Mouse (Mus musculus): ENCODE data around the gene Bspry.

Bspry gene

DNA sequence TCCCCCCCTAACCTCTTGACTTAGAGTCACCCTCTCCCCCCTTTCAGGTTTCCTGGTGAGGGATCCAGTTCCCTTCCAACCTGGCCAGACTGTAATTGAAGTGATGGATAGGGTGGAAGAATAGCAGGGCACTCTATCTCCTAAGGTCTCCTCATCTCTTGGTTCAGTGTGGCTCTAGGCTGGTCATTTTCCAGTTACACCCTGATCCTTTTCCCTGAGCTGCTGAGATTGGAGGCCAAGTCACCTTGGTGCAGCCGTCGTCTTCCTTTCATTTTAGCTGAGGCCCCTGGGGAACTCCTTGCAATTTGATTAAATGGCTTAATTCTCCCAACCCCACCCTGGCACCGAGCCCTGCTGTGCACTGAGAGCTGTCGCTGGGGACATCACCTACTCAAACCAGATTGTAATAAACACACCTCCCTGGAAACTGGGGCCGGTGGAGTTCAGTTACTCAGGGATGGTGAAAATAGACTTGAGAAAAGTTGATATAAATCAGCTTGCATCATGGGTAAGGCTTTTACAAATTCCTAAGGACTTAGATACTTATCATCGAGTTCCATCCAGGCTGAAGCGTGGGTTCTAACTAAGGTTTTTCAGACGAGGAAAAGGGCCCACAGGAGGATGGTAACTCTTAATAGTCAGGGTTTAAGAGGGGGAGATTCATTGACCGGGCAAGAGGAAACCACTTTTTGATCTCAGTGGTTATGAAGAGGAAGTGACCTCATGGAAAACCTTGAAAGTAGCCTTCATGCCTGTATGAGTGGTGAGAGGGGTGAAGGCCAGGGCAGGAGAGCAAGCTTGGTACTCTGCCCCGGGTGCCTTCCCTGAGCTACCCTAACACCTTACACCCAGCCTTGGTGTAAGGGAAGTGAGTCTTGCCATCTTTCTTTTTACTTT, 1.1 kb downstream of the Bspry start:
- DNase-seq (ENCODE audit: low read depth, low spot score): no peak

DNA sequence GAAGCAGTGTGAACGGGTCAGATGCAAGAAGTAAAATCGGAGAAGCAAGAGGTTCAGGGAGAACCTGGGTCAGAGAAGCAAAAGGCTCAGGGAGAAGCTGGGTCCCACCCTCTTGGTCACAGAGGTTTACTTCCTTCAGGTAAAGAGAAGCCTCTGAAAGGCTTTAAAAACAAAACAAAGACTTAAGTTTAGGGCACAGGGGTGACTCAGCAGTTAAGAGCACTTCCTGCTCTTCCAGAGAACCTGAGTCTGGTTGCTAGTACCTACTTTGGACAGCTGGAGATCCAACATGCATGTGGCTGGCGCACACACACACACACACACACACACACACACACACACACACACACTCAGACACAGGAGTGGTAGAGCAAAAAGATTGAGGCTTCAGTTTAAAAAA, 5.1 kb downstream of the Bspry start:
- no peak for DNase-seq (ENCODE audit: low read depth, low spot score)

DNA sequence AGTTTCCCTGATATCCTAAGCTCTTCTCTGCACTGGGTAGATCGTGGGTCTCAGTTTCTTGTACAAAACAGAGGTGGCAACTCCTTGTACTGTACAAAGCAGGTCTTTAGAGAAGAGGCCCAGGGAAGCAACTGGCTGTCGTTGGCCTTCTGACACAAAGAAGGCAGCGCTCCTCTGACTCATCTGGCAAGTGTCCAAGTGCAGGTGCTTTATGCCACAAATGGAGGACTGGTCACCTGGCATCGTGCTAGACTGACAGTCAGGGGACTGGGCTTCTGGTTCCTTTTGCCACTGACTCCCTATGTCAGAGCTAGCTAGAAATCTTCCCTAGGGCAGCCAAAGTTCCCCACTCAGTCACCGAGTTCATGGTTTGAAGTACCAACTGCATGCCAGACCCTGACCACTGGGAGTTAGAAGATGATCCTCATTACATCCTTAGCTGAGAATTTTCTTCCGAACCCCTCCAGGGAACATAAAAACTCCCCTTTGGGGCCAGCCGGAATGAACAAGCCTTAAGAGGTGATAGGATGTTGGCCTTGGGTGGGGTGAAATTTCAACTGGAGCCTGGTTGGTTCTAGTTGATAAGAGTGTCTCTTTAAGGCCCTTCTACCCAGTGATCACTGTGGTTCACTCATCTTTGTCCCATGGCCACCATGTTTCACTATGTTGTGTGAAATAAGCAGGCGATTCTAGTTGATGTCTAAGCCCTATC, 5.8 kb downstream of the Bspry start:
- no peak for DNase-seq (ENCODE audit: low read depth, low spot score)

DNA sequence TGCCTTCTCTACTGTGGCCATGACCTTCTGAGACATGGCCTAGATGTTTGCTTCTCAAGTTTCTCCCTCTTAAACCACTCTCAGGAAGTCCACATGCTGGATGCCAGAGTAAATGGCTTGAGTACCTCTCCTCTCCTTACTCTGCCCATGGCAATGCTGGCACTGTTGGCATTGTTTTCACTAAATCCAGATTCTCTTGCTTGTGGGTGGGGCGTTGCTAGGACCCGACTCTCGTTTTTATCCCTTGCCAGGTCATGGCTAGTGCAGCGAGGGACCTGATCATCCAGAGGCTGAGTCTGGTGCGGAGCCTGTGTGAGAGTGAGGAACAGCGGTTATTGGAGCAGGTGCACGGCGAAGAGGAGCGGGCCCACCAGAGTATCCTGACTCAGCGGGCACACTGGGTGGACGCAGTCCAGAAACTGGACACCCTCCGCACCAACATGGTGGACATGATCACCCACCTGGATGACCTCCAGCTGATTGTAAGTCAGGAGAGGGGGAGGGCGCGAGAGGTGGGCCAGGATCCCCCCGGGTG, 6.4 kb downstream of the Bspry start:
- no peak for DNase-seq (ENCODE audit: low read depth, low spot score)

DNA sequence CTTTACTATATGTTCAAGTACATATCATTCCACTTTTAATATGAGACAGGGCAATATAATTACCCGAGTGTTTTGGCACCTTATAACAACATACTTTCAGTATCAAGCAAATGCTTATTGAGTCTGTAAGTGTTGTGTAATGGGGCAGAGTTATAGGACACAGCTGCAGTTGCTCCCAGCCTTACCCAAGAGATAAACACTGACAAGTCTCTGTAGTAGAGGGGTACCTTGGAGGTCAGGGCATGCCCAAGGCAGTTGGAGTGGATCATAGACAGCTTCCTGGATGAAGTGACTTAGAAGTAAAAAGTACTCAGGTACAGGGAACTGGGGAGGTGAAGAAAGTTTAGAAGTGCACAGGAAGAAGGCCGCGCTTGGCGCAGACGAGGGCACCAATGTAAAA, 7.3 kb downstream of the Bspry start:
- DNase-seq (ENCODE audit: low read depth, low spot score): no peak

DNA sequence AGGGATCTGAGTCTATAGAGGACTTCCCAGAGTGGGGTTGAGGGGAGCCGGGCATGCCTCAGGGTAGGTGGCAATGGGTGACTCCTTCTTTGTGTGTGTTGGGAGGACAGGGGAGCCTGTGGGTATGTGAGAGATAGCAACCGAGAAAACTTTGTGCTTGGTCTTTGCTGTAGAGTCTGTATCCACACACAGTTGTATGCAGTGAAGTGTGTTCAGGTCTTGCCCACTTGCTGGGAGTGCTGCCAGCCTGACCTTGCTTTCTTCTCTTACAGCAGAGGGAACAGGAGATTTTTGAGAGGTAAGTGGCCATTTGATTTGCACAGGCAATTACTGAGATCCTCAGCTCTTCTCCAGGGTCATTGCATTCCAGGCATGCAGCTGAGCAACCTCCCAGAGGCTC, 8.1 kb downstream of the Bspry start:
- no peak for DNase-seq (ENCODE audit: low read depth, low spot score)

DNA sequence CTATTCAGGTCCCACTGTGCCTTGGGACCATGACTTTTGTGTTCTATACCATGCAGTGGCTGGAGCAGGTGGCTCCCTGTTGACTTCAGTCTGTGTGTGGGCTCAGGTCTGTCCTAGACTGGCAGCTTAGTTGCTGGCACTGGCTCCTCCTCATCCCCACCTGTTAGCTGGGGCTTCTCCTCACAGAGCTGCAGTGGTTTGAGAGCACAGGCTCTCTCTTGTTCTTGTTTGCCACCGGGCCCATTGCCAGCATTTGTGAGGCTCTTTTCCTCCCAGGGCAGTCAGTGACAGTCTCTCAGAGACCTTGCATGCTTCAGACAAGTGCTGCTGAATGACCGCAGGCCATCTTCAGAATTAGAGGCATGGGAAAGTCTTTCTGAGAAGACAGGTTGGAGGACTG, 12.8 kb downstream of the Bspry start:
- DNase-seq (ENCODE audit: low read depth, low spot score): no peak

DNA sequence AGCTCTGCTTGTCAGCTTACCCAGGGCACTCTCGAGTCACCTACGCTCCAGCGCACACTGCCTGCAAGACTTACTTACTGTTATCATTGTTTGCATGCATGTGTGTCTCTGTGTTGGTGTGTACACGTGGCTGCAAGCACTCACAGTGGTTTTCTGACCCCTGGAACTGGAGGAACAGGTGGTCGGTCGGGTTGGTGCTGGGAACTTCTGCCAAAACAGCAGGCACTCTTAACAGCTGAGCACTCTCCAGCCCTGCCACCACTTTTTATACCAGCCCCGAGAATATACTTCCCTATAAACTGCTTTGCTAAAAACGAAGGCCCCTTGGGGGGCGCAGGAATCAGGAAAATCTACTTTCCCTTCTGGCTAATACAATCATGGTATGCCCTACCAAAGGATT, 14.4 kb downstream of the Bspry start:
- DNase-seq (ENCODE audit: low read depth, low spot score): no peak

DNA sequence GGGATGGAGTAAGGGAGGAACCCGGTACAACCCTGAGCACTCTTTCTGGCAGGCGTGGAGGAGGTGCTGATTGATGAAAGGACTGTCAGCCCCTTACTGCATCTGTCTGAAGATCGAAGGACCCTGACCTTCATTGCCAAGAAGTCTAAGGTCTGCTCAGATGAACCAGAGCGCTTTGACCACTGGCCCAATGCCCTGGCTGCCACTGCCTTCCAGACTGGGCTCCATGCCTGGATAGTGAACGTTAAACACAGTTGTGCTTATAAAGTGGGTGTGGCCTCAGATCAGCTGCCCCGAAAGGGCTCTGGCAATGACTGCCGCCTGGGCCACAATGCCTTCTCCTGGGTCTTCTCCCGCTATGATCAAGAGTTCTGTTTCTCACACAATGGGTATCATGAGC, 16.1 kb downstream of the Bspry start:
- peak; percentile 27 for DNase-seq (ENCODE audit: low read depth, low spot score)

DNA sequence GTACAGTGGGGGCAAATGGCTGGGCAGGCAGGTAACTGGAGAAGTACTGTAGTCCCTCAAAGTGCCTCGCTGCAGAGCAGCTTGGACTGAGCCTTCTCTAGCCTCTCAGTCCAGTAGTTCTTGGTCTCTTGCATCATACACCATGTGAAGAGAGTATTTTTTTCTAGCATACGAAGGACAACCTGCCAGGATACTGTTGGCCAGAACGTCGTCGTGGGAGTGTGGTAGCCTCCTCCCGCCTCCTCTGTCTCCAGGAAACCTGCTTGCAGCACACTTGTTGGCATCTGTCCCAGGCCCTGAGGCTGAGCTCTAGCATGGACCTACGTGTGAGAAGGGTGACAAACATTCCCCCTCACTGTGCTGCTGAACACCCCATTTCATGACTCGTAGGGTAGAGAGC, 17.0 kb downstream of the Bspry start:
- peak; percentile 47 for DNase-seq (ENCODE audit: low read depth, low spot score)

DNA sequence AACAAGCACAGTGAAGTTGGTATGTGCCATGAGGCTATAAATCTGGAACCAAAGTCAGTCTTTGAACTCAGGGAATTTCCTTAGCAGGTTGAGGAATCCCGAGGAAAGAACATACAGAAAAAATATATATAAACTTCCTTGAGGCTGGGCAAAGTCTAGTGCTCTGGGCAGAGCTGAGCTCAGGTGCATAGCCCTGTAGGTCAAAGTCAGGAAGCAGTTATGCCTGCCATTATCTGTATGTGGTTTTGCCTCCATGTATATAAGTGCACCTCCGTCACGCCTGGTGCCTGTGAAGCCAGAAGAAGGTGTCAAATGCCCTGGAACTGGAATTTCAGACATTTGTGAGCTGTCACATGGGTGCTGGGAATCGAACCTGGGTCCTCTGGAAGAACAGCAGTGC, 20.9 kb downstream of the Bspry start:
- DNase-seq (ENCODE audit: low read depth, low spot score): no peak

DNA sequence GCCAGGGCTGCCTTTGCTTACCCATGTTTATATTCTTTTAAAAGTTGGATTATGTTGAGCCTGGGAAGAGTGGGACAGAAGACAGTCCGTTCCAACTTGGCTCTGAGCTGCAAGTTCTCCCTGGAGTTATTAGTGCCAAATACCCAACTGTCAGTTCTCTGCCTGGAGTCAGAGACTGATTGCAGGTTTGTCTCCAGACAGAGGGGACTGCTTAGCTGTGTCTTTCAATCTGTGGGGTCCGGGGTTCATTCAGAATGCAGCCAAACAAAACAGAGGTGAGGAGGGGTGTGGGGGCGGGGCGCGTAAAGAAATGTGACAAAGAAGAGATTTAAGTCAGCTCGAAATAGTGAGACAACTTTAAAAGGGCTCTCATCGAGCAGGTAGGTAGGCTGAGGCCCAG, 21.7 kb downstream of the Bspry start:
- no peak for DNase-seq (ENCODE audit: low read depth, low spot score)

DNA sequence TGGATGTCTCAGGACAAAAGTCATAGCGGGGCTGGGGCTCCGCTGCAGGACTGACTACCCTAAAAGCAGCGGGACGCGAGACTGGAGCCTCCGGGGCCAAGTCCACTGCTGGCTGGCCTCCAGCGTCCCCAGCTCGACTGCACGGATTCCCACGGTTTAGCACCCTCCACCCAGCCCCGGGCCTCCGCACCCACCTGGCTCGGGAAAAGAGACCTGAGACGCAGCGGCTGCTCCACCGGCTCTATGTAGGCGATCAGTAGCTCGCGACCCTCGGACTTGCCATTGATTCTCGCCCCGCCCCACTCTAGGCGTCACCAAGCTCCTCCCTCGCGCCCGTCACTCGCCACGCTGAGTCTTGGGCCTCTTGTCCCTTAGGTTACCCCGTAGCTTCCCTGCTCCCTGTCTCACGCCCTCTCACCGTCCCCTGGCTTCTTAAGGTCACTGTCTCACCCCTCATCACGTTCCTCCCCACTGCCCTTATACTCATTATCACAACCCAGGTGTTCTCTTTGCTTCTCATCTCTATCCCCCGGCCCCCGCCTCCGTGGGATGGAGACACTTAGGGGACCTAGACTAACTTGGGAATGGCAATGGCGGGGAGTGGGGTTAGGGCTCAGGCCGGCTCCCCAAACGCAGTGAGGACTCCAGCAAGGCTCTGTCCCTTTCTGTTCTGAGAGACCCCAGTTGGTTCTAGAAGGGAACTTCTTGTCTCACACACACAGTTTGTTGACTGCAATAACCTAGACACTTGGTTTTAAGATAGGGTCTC, 22.3 kb downstream of the Bspry start:
- DNase-seq (ENCODE audit: low read depth, low spot score): peak; percentile 86

DNA sequence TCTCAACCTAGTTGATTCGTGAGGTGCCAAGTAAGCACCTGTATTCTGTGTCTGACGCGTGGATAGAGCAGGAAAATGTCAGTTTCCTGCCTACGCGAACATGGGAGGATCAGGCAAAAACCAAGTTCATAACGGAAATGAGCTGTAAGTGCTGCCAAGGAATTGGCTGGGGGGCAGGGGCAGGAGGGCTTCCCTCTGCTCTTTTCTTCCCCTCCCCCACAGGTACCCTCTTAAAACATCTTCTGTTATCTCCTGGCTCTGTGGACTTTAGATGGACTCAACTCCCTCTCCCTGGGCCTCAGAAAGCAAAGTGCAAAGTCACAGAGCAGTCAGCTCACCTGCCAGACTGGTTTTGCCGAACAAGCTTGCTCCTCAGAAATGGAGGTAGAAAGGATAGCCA, 23.1 kb downstream of the Bspry start:
- no peak for DNase-seq (ENCODE audit: low read depth, low spot score)

DNA sequence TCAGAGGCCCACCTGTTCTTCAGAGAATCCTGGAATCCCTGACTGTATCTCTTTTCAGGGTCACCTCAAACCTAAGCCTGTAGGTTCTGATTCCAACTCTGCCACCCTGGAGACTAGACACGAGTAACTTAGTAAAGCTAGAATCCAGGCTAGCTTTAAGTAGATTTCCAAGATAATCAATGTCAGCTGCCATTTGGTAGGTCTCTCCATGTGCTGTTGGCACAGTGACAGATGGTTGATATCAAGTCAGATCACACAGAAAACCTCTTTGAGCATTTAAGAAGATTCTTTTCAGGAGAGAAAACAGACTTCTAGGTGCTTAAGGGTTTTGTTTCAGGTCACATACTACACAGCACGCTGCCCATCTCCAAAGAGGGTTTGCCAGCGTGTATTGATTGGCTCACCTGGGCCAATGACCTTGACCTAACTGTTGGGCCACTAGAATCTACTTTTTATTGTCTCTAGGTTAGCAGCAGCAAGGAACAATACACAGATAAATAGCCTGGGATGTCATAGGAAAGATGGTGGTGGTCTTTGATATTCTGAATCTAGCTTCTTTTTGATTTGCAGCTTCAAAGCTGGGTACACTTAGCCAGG, 23.6 kb downstream of the Bspry start, which contains the start of gene Hdhd3:
Gene Hdhd3, minus strand, starts transcription at position 94 of the 597 bp plus-strand sequence.
- no peak for DNase-seq (ENCODE audit: low read depth, low spot score)

DNA sequence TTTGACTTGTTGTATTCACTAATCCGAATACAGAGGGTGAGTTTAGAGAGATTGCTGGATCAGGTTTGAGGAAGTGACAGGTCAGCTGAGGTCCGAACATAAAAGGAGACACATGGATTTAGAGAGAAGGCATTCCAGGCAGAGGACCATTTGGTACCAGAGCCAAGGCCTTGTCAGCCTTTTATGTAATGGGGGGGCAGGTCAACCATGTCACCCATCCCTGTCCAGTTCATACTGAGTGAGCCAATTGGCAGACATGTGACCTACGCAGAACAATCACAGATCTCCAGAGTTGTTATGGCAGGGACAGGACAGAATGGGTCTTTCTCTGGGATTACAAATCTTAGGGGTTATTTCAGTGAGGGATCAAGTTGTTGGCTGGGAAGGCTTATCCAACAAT, 26.1 kb downstream of the Bspry start:
- DNase-seq (ENCODE audit: low read depth, low spot score): no peak

DNA sequence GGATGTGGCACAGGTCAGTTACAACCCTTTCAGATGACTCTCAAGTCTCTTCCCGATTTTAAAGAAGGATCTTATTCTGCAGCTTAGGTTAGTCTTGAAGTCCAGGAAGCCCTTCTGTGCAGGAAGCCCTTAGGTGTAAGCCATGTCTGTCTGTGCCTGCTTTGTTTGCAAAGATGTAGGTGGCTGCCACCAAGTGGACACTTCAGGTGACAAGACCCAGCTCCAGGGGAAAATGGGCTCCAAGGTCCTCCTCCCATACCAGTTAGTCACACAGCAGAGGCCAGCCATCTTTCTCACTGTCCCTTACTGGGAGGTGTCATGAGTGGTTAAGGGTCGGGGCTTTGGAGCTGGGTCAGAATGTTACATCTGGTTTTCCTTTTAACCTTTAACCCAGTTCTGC, 26.9 kb downstream of the Bspry start:
- DNase-seq (ENCODE audit: low read depth, low spot score): no peak

DNA sequence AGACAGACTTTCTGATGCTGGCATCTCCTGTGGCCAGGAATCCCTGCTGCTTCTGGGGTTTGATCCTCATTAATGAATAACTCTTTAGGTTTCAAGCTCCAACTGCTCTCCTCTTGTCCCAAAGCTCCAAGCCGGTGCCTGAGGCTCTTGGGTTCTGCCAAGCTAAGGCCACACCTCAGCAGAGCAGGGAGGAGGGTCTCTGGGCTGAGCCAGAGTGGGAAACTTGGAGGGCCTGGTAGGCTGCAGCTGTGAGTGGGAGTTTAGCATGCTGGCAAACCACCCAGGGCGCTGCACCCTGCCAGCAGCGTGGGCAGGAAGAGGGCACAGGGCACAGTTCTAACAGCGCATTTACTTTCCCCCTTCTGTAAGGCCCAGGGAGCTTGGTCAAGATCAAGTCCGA, 29.0 kb downstream of the Bspry start:
- no peak for DNase-seq (ENCODE audit: low read depth, low spot score)

DNA sequence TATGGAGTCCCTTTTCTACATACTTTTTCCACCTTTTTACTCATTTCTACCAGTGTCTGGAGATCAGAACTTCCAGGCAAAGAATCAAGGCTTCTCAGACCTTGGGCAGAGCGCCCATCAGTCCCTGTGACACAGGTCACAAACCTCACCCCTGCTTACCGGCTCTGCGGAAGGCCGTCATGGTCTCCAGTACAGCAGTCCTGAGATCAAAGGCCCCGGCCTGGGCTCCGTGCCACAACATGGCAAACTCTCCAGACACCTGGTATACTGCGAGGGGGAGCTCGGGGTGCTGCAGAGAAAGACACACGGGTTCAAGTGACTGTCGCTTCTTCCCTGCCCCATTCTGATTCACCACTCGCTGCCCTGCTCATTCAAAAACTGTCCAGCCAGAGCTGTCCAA, 30.1 kb downstream of the Bspry start:
- no peak for DNase-seq (ENCODE audit: low read depth, low spot score)

DNA sequence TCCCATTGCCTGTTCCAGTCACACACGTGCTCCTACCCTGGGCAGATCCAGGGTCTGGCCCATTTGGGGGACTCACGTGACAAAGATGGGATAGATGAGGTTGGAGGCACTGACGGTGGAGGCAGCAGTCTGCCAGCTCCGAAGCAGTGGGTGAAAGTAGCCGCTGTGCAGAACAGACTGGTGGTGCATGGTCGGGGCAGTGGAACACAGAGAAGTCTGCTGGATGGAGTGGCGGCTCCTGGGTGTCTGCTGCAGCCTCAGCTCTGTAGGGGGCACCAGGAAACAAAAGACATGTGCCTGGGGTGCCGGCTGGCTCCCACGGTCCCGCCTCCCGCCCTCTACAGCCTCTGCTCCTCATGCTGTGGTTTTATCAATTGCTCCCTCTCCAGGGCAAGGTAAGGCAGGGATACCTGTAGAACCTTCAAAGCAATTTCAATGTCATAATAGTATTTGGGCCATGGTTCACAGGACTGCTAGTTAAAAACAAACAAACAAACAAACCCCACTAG, 34.2 kb downstream of the Bspry start:
- DNase-seq (ENCODE audit: low read depth, low spot score): no peak

DNA sequence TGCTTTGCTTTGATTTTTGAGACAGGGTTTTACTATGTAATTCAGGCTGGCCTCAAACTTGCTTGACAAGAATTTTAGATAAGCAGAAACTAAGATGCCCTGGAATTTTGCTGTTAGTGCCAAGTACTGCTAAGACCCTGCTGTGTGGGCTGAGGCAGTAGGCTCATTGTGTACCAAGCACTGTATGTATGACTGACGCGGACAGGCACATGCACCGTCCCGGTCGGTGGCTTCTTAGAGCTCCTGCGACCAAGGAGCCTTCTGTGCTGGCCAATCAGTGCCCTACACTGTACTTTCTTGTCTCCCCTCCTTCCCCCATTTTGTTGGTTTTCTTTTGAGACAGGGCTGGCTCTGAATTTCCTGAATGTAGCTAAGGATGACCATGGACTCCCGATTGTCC, 35.1 kb downstream of the Bspry start:
- DNase-seq (ENCODE audit: low read depth, low spot score): no peak

Measured in skeletal muscle tissue, adult 2 months (tissue).